Mouse (Mus musculus) layer of hippocampus, adult 8-10 months (tissue): ENCODE data around the gene Vip. TPM values are rescaled to one million over a fixed set of nuclear protein-coding genes. Genes with fewer than 3 reads are reported as not detected.

Experiments
- DNase-seq, 2 experiments: peaks; one replicate each; pipeline ENCODE4 v3.0.0; 2022; ENCODE audit warnings: low spot score in 2 of 2
- total RNA-seq, 4 experiments: library from RNA; stranded (reverse); gene quantifications; 2 replicates each; pipeline ENCODE4 v1.2.4; 2022

Vip gene
- total RNA-seq: 10 to 100 TPM; 14.6 to 17.7 (median 16.1) TPM

GRCm38 (mm10) chr10:5639112-5639511 lies at the start of gene Vip:
Vip (plus strand) TSS chr10:5639218.
- no peak for DNase-seq

DNA sequence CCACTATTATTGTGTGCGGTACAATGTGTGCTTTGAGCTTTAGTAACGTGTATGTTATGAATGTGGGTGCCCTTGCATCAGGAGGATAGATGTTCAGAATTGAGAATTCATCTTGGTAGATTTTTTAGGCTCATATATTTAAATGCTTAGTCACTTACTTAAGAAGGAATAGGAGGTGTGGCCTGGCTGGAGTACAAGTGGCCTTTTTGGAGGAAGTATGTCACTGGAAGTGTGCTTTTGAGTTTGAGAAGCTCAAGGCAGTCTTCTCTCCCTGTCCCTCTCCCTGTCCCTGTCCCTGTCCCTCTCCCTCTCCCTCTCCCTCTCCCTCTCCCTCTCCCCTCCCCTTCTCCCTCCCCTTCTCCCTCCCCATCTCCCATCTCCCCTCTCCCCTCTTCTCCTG lies 48.0 kb upstream of the Vip start:
- no peak for DNase-seq

DNA sequence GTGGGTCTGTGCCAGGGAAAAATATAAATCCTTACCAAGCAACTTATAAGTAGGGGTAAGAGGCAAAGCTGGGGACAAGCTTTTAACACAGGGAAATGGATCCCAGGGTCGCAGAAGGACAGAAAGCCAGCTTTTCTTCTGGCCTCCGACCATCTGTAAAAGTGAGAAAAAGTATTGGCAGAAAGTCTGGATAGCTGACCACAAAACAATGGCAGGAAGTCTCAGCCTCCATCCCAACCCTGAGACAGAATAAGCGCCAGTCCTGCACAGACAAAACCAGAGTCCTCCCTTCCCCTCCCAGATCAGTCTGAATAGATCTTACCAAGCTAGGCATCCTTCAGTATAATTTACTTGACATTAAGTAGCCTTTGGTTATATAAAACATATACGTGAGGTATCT lies 47.0 kb upstream of the Vip start:
- no peak for DNase-seq

- DNase-seq: no peak
Observed at GRCm38 (mm10) chr10:5593464-5593863, 45.6 kb upstream of the Vip start, which contains the start of gene Myct1. Myct1 (plus strand) TSS chr10:5593775.

DNA sequence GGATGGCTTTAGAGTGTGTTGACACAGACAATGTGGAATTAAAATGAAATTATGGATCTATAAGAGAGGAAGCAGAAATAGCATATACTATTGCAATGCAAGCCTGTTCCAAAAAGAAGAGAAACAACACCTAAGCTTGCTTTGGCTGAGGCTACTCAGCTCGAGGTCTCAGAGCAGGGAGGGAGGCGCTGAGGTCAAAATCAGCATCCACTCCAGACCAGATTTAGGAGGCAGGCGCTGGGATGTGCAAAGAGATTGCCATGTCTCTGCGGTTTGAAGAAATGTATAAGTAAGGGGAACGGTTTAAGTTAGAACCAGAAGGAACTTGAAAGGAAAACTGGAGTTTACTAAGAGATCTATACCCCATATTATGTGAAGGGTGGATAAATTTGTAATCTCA lies 44.6 kb upstream of the Vip start:
- DNase-seq: no peak

DNA sequence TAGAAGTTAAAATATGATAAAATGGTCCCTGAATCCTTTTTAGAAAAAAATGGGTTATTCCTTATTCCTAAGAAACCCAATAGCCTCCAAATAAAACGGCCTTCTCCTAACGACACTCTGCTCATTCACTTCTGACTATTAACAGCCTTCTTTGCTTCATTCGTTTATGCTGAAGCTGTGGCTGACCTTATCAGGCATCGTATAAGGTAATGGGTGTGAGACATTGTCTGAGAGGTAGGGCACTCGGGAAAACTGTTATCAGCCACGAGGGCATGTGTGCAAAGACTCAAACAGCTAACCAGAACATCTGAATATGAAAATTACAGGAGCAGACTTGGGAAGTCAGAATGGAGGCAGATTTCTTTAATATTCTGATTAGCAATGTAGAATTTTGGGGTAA lies 42.5 kb upstream of the Vip start:
- DNase-seq: no peak

GRCm38 (mm10) chr10:5600123-5600522 lies 38.9 kb upstream of the Vip start:
- peak; percentile 33 to 74 for DNase-seq

- no peak for DNase-seq
Observed at GRCm38 (mm10) chr10:5603512-5603911, 35.5 kb upstream of the Vip start.

GRCm38 (mm10) chr10:5604371-5604770 lies 34.6 kb upstream of the Vip start:
- DNase-seq: no peak

- no peak for DNase-seq
Observed at GRCm38 (mm10) chr10:5608874-5609273, 30.1 kb upstream of the Vip start.

GRCm38 (mm10) chr10:5615186-5616040 lies 23.6 kb upstream of the Vip start:
- no peak for DNase-seq

- DNase-seq: no peak
Observed at GRCm38 (mm10) chr10:5626268-5626667, 12.8 kb upstream of the Vip start.

- no peak for DNase-seq
Observed at GRCm38 (mm10) chr10:5633672-5634200, 5.3 kb upstream of the Vip start.

- peak in 1 of 2 experiments; percentile 24 for DNase-seq
Observed at GRCm38 (mm10) chr10:5634336-5634735, 4.7 kb upstream of the Vip start.

- DNase-seq: no peak
Observed at GRCm38 (mm10) chr10:5637322-5637721, 1.7 kb upstream of the Vip start.

- DNase-seq: no peak
Observed at GRCm38 (mm10) chr10:5681275-5681674, 42.3 kb downstream of the Vip start.

- DNase-seq: no peak
Observed at GRCm38 (mm10) chr10:5685608-5686007, 46.6 kb downstream of the Vip start.

DNA sequence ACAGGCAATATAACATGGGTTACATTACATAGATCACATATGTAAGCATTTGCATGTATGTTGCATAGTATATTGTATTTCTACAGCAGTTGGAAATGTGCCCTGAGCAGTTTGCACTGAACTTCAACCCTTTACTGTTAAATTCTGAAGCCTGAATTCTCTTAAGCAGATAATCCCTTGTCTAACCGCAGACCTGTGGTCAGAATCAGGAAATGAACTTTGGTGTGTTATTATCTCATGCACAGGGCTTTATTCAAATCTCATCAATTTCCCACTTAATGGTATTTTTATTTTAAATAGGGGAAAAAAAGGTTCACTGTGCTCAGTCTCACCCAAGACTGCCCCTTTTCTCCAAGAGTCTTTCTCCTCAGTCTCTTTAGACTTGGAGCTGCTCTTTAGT lies 55.3 kb downstream of the Vip start:
- DNase-seq: no peak

Other genes with a start within 250 kb of the Vip start
- gene Syne1, start 87.7 kb upstream of the Vip start, total RNA-seq: 100 to 1,000 TPM; 272 to 326 (median 297) TPM
- under 1 TPM; 0.18 to 0.39 (median 0.28) TPM for gene Myct1, start 45.4 kb upstream of the Vip start, total RNA-seq
- 1 to 10 TPM; 1.0 to 2.8 (median 1.8) TPM for gene Fbxo5, start 166.4 kb downstream of the Vip start, total RNA-seq
- 10 to 100 TPM in 3 of 4 experiments, 1 to 10 TPM in 1; 9.4 to 14.3 (median 11.1) TPM for gene Mtrf1l, start 184.7 kb downstream of the Vip start, total RNA-seq